In the genomic region with DNA sequence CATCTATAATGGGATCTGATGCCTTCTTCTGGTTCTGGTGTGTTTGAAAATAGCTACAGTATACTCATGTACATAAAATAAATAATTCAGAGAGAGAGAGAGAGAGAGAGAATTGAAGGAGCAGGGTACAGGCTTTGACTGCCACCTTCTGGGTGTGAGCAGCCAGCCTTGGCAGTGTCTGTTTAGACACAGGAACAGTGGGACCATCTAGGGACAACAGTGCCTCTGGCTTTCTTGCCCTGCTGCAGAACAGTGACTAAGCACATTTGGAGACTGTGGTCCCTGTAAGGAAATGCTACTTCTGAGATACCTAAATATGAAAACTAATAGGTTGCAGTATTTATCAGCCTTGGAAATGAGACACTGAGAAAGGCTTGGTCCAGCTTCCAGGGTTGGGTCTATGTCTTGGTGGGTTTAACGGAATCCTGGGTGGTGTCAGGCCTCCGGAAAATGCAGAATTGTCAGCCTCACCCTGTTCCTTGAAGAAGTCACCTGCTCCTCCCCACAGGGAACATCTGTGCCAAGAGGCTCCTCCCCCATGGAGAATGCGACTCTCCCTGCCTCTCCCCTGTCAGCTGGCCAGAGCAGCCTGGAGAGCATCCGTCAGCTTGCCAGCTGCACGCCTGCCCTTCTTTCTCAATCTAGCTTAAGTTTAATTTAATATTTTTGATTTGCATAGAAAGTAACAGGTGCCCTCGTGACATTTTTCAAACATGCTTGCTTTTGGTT, we compare ENCODE assay signal across 9 mouse cellular contexts. TPM values are rescaled to one million over a fixed set of nuclear protein-coding genes. Genes with fewer than 3 reads are reported as not detected.
A peak's percentile ranks its signal among the peaks of the same experiment; 100 is the strongest.
DNase-seq lines count a peak whose midpoint lies in the region; ATAC-seq lines count a peak whose summit lies in the region.
"Had no signal": no experiment of that assay in that cellular context is flagged by ENCODE, and none has a peak within 500 bp of the region (broad histone marks: within the 10 kb centered on the region; RNA-seq: fewer than 3 reads in every experiment).

No protein-coding gene starts in this region.

- DNase-seq in kidney, postnatal 10 days, result peak; percentile 24
- DNase-seq in ZHBTc4 (ENCODE audit: low read depth, low spot score), result peak; percentile 94
- DNase-seq in heart, embryonic 10.5 days (ENCODE audit: low spot score), result no peak
- DNase-seq in lung, postnatal 14 days, result peak; percentile 37
- DNase-seq: cerebellum, adult 9-10 months had no signal

- WGBS in kidney, embryonic 16.5 days, result 41% methylated on average over 6 of the region's 6 CpGs
- WGBS in heart, embryonic 10.5 days, result 39% methylated on average over 6 of the region's 6 CpGs
- 53% methylated on average over 6 of the region's 6 CpGs for WGBS in forebrain, embryonic 13.5 days
- WGBS in neural tube, embryonic 15.5 days, result 52% methylated on average over 6 of the region's 6 CpGs

- H3K9me3 ChIP-seq in kidney, embryonic 16.5 days (ENCODE audit: low read length), result no peaks in the 10 kb centered on the region
- H3K9me3 ChIP-seq in heart, embryonic 10.5 days, result no peaks in the 10 kb centered on the region
- H3K9me3 ChIP-seq in forebrain, embryonic 13.5 days (replicated peaks), result no peaks in the 10 kb centered on the region
- H3K9me3 ChIP-seq in neural tube, embryonic 15.5 days (replicated peaks), result no peaks in the 10 kb centered on the region

- no peak overlapping the region for H3K9ac ChIP-seq in kidney, embryonic 16.5 days (replicated peaks; ENCODE audit: low read length)
- no peak overlapping the region for H3K9ac ChIP-seq in forebrain, embryonic 13.5 days
- no peak overlapping the region for H3K9ac ChIP-seq in neural tube, embryonic 15.5 days (replicated peaks)

- H3K27me3 ChIP-seq in kidney, embryonic 16.5 days (ENCODE audit: insufficient read depth, low read length), result no peaks in the 10 kb centered on the region
- no peaks in the 10 kb centered on the region for H3K27me3 ChIP-seq in heart, embryonic 10.5 days (ENCODE audit: insufficient read depth, poor library complexity, severe bottlenecking)
- no peaks in the 10 kb centered on the region for H3K27me3 ChIP-seq in forebrain, embryonic 13.5 days
- no peaks in the 10 kb centered on the region for H3K27me3 ChIP-seq in neural tube, embryonic 15.5 days (replicated peaks)

- peaks cover 8% of the 10 kb centered on the region for H3K4me1 ChIP-seq in kidney, embryonic 16.5 days (ENCODE audit: insufficient read depth, low read length)
- H3K4me1 ChIP-seq in heart, embryonic 10.5 days, result peaks cover 61% of the 10 kb centered on the region
- peaks cover 8% of the 10 kb centered on the region for H3K4me1 ChIP-seq in forebrain, embryonic 13.5 days
- peaks cover 7% of the 10 kb centered on the region for H3K4me1 ChIP-seq in neural tube, embryonic 15.5 days

- no peak overlapping the region for H3K4me3 ChIP-seq in kidney, embryonic 16.5 days (ENCODE audit: low read length)
- H3K4me3 ChIP-seq in heart, embryonic 10.5 days, result no peak overlapping the region
- no peak overlapping the region for H3K4me3 ChIP-seq in forebrain, embryonic 13.5 days
- H3K4me3 ChIP-seq in neural tube, embryonic 15.5 days (replicated peaks), result no peak overlapping the region

- no peaks in the 10 kb centered on the region for H3K36me3 ChIP-seq in kidney, embryonic 16.5 days (ENCODE audit: insufficient read depth, low read length)
- H3K36me3 ChIP-seq in heart, embryonic 10.5 days, result peaks cover 2% of the 10 kb centered on the region; the same call in 1 of the 2 replicates
- no peaks in the 10 kb centered on the region for H3K36me3 ChIP-seq in forebrain, embryonic 13.5 days (ENCODE audit: poor library complexity, severe bottlenecking)
- no peaks in the 10 kb centered on the region for H3K36me3 ChIP-seq in neural tube, embryonic 15.5 days

- no peak overlapping the region for H3K4me2 ChIP-seq in kidney, embryonic 16.5 days (replicated peaks; ENCODE audit: low read depth, low read length)
- no peak overlapping the region for H3K4me2 ChIP-seq in forebrain, embryonic 13.5 days
- H3K4me2 ChIP-seq in neural tube, embryonic 15.5 days, result no peak overlapping the region

- ATAC-seq in kidney, embryonic 16.5 days (ENCODE audit: low FRiP score, low TSS enrichment), result no peak
- ATAC-seq in forebrain, embryonic 13.5 days, result no peak
- ATAC-seq in neural tube, embryonic 15.5 days (ENCODE audit: low FRiP score), result no peak
- ATAC-seq in monocyte, adult 5-6 weeks (replicated peaks; ENCODE audit: insufficient number of reproducible peaks, low FRiP score, low TSS enrichment, poor library complexity, severe bottlenecking), result no peak

- no peak overlapping the region for H3K27ac ChIP-seq in kidney, embryonic 16.5 days (ENCODE audit: low read length)
- H3K27ac ChIP-seq in heart, embryonic 10.5 days, result peak overlapping the region; percentile 83
- H3K27ac ChIP-seq in forebrain, embryonic 13.5 days, result no peak overlapping the region
- no peak overlapping the region for H3K27ac ChIP-seq in neural tube, embryonic 15.5 days (replicated peaks)

RNA-seq across cellular contexts. Expression of a gene that starts 8.4 kb away (rescaled TPM):
- 22.5 and 23.6 TPM in 2 replicates for polyA plus RNA-seq in kidney, embryonic 16.5 days (2015; fragmentation: Nextera tagmentation; extraction: Ambion mirVana)
- 30.5 and 34.0 TPM in 2 replicates for polyA plus RNA-seq in heart, embryonic 10.5 days (2016; fragmentation: Nextera tagmentation; extraction: Ambion mirVana)
- polyA plus RNA-seq in forebrain, embryonic 13.5 days (2015; fragmentation: Nextera tagmentation; extraction: Ambion mirVana), result 23.6 and 26.9 TPM in 2 replicates
- 14.4 and 19.0 TPM in 2 replicates for polyA plus RNA-seq in neural tube, embryonic 15.5 days (2015; fragmentation: Nextera tagmentation; extraction: Ambion mirVana)
- total RNA-seq in monocyte, adult 5-6 weeks (2017), result 0.57 to 0.85 TPM in 2 of 3 replicates, not detected in the other

RNA-seq across cellular contexts. Expression of a gene that starts 45.2 kb away (rescaled TPM):
- 0.16 and 0.46 TPM in 2 replicates for polyA plus RNA-seq in kidney, embryonic 16.5 days (2015; fragmentation: Nextera tagmentation; extraction: Ambion mirVana)
- polyA plus RNA-seq in heart, embryonic 10.5 days (2016; fragmentation: Nextera tagmentation; extraction: Ambion mirVana), result 49.3 and 117 TPM in 2 replicates
- polyA plus RNA-seq in forebrain, embryonic 13.5 days (2015; fragmentation: Nextera tagmentation; extraction: Ambion mirVana), result 0.97 TPM in 1 of 2 replicates, not detected in the other
- polyA plus RNA-seq in neural tube, embryonic 15.5 days (2015; fragmentation: Nextera tagmentation; extraction: Ambion mirVana), result 1.1 and 1.8 TPM in 2 replicates
- total RNA-seq in monocyte, adult 5-6 weeks (2017), result not detected in 3 replicates

RNA-seq across cellular contexts. Expression of a gene that starts 49.8 kb away (rescaled TPM):
- 308 and 374 TPM in 2 replicates for polyA plus RNA-seq in kidney, embryonic 16.5 days (2015; fragmentation: Nextera tagmentation; extraction: Ambion mirVana)
- 290 and 334 TPM in 2 replicates for polyA plus RNA-seq in heart, embryonic 10.5 days (2016; fragmentation: Nextera tagmentation; extraction: Ambion mirVana)
- polyA plus RNA-seq in forebrain, embryonic 13.5 days (2015; fragmentation: Nextera tagmentation; extraction: Ambion mirVana), result 194 and 201 TPM in 2 replicates
- 286 and 295 TPM in 2 replicates for polyA plus RNA-seq in neural tube, embryonic 15.5 days (2015; fragmentation: Nextera tagmentation; extraction: Ambion mirVana)
- total RNA-seq in monocyte, adult 5-6 weeks (2017), result 344 to 634 TPM (median 510 TPM) in 3 replicates

Comparison
In these comparisons a context has a peak if more than half of its experiments do, and no peak if none do; other contexts are left out.
1. RNA of a gene that starts 45.2 kb away (polyA plus RNA-seq): 49.3 to 117 TPM in heart, embryonic 10.5 days; 1.1 to 1.8 TPM in neural tube, embryonic 15.5 days, 0.16 to 0.46 TPM in kidney, embryonic 16.5 days and 0.97 TPM in forebrain, embryonic 13.5 days; every median in the first group is over 10 times any median in the second.